Mouse (Mus musculus) urinary bladder, postnatal 4 days (tissue): ENCODE results near the gene Mgea5.

Experiments
- DNase-seq, 2 experiments: peaks; one replicate each; pipeline ENCODE4 v3.0.0; 2021 to 2022; ENCODE audit warnings: low spot score in 2 of 2

Mgea5 gene

GRCm38 (mm10) chr19:45748691-45749242 lies 34.9 kb downstream of the Mgea5 start:
- no peak for DNase-seq

- DNase-seq: no peak
Observed at GRCm38 (mm10) chr19:45748206-45748605, 35.4 kb downstream of the Mgea5 start.

DNA sequence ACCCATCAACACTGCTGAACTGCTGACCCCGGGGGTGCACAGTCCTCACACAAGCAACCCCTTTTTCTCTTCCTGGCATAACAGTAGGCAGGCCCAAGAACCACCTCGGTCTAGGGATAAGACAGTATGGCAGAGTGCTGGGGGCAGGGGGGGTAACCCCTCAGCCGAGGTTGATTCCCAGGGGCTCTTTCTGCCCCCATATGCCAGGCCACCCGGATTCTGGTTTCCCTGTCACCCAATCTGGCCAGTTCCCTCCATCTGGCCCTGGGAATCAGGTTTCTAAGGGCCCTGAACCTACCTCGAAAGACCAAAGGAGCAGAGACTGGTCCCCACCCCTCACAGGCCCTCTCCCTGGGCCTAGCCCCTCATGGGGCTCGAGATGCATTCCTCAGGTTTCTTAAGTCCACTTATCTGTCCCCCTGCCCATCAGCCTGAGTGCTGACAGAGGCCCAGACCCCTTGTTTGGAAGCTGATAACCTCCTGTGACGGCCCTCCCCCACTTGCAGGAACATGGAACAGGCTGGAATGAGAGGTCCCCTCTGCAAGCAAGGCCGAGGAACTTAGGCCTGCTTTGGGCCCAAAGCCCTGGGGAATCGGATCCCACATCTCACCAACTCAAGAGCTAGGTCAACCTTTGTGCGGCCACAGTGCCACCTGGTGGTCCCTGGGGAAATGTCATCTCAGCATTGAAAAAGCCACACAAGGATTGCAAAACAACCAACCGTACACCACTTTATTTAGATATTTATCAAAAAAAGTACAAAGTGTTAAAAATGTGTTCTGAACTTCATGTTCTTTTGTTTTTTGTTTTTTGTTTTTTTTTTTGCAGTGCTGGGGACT lies 36.4 kb downstream of the Mgea5 start:
- DNase-seq: peak; percentile 77 to 86

- DNase-seq: peak in 1 of 2 experiments; percentile 54
Observed at GRCm38 (mm10) chr19:45746153-45747020, 37.2 kb downstream of the Mgea5 start.

- DNase-seq: no peak
Observed at GRCm38 (mm10) chr19:45745344-45746152, 38.1 kb downstream of the Mgea5 start.

DNA sequence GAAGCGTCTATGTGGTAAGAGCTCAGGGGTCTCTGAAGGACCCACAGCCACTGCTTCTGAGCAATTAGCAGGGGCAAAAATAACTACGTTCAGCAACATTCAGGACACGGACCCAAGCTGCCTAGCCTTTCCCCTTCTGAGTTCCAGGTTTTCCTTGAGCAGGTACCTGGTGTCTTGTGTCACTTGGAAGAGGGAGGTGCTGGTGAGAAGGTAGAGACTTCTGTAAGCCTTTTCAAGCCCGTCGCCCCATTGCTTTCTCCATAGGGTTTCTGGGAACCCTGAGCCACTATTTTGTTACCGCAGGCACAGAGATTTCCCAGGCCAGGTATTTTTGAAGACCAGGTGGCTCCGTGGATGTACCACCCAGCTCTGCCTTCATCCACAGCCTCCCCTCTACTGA lies 40.0 kb downstream of the Mgea5 start:
- DNase-seq: no peak

- no peak for DNase-seq
Observed at GRCm38 (mm10) chr19:45742984-45743575, 40.6 kb downstream of the Mgea5 start.

- DNase-seq: no peak
Observed at GRCm38 (mm10) chr19:45742218-45742983, 41.2 kb downstream of the Mgea5 start, which contains the start of gene Fgf8. Gene Fgf8 (minus strand): TSS chr19:45742915.

GRCm38 (mm10) chr19:45741431-45742217 lies 42.0 kb downstream of the Mgea5 start:
- DNase-seq: no peak

DNA sequence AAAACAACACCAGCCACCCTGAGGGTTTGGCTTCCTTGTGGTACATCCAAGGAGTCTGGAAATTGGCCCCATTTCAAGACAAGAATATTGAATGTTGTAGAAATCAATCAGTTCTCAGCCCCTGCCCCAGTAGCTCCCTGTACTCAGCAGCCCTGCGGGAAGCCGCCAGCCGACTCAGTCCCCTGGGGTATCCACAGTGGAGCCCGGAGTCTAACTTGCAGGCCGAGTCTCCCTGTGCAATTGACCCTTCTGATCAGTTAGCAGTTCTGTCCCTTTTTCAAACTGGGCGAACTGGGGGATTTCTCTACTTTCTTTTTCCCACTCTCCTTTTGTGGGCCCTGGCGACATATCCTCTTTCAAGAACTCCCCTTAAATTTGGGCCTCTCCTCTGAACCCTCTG lies 42.8 kb downstream of the Mgea5 start:
- DNase-seq: no peak

- DNase-seq: no peak
Observed at GRCm38 (mm10) chr19:45740233-45740632, 43.4 kb downstream of the Mgea5 start.

- no peak for DNase-seq
Observed at GRCm38 (mm10) chr19:45738521-45738920, 45.1 kb downstream of the Mgea5 start.

DNA sequence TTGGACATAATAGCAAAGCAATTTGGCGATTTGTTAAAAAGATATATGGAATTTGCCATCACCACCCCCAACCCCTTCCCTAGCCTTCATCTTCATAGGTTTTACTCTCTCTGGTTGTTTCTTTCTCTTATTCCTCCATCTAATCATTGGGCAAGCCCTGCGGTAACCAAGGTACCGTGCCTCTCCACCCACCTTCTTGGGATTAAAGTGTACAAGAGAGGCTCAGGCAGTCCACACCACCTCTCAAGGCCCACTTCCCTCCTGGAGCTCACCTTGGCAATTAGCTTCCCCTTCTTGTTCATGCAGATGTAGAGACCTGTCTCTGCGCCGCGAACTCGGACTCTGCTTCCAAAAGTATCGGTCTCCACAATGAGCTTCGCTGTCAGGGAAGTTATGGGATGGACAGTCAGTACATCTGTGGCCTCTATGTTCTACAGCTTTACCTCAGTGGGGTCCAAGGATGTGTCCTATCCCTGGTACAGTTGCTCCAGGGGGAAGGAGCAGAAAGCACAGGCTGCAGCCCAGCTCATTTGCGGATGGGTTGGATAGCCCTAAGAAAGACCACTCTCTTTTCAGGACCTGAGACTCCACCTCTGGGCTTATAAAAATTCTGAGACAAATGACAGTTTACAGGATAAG lies 45.7 kb downstream of the Mgea5 start:
- DNase-seq: no peak

- no peak for DNase-seq
Observed at GRCm38 (mm10) chr19:45737208-45737845, 46.3 kb downstream of the Mgea5 start.

DNA sequence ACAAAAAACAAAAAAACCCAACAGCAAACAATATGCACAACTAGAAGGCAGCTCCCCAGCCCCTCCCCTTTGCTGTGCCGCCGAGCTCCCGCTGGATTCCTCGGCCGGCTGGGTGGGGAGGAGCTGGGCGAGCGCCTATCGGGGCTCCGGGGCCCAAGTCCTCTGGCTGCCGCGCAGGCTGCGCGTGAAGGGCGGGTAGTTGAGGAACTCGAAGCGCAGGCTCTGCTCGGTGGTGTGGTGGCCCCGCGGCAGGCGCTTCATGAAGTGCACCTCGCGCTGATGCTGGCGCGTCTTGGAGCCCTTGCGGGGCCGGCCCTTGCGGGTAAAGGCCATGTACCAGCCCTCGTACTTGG lies 46.8 kb downstream of the Mgea5 start:
- peak in 1 of 2 experiments; percentile 50 for DNase-seq

DNA sequence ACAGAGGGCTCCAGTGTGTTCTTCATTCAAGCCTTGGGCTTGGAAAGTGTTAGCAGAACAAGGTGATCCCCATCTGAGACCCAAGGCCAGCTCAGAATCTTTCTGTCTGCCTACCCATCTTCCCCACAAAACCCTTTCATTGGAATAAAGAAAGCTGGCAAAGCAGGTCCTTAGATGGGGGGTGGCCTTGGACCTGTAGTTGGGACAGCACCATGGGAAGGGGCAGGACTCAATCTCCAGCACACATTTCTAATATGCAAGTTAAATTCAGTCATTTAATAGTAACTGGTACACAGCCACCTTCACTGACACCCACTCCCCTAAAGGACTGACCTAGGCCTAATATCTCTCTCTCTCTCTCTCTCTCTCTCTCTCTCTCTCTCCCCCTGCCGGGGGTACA lies 47.4 kb downstream of the Mgea5 start:
- no peak for DNase-seq

DNA sequence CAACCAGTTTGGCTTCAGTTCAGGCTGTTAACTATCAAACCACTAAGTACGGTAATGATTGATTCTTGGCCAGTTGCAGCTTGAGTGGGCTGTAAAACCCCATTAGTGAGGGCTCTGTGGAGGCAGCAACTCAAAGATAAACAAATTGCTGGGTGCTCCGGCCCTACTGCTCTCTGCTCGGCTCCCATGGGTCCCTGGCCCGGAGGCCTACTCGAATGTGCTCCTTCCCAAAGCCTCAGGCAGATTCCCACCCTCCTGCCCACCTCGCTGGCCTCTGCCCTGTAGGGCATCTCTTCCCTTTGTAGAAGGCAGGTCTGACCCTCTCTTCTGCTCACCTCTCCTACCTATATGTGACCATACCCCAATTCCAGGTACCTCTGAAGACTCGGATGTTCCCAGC lies 48.9 kb downstream of the Mgea5 start:
- DNase-seq: no peak

DNA sequence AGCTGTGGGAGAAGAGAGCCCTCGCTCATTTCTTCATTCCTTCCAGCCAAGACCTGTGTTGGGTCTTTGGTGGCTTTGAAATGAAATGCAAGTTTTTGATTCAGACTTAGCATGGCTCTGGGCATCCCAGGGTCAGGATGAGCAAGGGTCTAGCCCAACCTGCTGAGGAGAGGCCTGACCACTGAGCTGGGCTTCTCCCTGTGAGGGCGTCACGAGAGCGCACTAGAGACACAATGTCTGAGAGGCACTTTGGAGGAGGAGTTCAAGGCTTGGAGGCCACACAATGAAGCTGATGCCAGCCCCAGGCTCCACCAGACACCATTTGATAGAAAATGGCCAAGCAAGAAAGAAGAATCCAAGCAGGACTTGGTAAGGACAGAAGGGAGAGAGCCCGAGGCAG lies 49.4 kb downstream of the Mgea5 start:
- no peak for DNase-seq

- DNase-seq: no peak
Observed at GRCm38 (mm10) chr19:45733564-45733963, 50.1 kb downstream of the Mgea5 start.
